Mouse (Mus musculus) adrenal gland, adult 8-10 months (tissue): Measurements from ENCODE around the gene Npr2. TPM values are rescaled to one million over a fixed set of nuclear protein-coding genes. Genes with fewer than 3 reads are reported as not detected.
"Not testable (repeated sequence)": the region's sequence is repeated elsewhere in the genome, so short reads cannot be mapped to it uniquely, and the experiment has no call there.

Experiments used
- DNase-seq: peaks from one replicate; pipeline ENCODE4 v3.0.0; 2022
- total RNA-seq, 4 experiments: library from RNA; stranded (reverse); gene quantifications; 2 replicates each; pipeline ENCODE4 v1.2.4; 2022

The Npr2 gene
- total RNA-seq, result 10 to 100 TPM; 29.6 to 78.6 (median 54.0) TPM

DNA sequence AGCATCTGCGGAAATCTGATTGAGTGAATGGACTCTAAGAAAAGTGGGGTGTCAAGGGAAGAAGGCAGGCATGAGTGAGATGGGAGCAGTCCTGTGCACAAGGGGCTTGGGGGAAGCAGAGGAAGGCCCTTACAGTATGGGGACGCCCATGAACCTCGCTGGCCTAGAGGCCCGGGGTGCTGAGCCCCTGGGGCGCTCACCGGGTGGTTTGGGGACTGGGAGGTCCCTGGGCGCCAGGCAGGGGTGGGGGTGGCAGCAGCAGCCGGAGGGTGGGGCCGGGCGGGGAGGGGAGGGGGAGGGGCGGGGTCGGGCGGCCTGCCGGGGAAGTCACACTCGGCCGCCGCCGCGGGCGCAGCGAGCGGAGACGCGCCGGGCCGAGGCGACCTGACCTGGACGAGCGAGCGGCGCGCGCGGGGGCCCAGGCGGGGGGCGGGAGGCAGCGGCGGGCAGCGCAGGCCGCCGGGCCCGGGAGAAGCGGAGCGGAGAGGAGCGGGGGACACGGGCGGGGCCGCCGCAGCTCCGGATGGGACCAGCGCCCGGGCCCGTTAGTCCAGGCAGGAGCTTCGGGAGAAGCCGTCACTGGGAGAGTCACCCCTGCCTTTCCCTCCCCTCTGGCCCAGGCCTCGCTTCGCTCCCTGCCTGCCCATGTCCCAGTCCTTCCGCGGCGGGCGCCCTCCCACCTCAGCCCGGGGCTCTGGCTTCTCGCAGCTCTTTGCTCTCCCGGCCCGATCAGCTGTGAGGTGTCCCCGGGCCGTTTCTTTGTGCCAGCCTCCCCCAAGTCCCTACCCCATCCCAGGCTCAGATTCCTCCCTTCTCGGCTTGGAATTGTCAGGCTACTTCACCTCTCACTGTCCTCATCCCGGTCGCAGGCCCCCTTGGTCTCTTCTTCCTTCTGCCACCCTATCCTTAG is at the start of gene Npr2:
Gene Npr2, plus strand, starts transcription at position 890 of the 910 bp plus-strand sequence.
- DNase-seq, result no peak

DNA sequence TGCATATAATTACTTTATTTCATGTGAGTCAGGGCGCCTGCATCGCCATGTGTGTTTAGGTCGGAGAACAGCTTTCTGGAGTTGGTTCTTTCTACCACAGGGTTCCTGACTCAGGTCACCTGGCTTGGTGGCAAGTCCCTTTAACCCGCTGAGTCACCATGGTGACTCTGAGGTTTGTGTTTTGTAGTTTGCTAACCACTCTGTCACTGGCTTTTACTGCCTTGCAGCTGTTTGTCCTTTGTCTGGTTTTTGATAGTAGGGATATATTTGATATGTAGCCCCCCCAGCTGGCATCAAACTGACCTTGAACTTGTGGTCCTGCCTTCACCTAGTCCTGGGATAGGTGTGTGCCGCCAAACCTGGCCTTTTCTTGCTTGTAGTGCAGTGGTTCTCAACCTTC is 49.5 kb upstream of the Npr2 start:
- DNase-seq, result no peak

DNA sequence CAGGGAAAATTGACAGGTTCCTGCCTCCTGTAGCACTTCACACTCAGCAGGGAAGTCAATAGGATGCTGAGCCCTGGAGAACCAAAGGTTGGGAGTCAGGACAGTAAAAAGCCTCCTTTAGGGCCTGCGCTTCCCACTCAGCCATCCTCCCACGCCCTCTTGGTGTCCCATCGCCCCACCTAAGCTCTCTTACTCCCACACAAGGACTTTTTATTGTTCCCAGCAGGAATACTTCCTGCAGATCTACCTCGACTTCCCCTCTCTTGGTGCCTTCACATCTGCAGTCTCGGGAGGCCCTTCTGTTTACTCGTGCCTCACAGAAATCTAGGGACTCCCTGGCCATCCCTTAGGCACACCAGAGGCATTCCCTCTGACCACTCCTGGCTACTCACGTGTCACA is 48.3 kb upstream of the Npr2 start:
- DNase-seq, result no peak

DNA sequence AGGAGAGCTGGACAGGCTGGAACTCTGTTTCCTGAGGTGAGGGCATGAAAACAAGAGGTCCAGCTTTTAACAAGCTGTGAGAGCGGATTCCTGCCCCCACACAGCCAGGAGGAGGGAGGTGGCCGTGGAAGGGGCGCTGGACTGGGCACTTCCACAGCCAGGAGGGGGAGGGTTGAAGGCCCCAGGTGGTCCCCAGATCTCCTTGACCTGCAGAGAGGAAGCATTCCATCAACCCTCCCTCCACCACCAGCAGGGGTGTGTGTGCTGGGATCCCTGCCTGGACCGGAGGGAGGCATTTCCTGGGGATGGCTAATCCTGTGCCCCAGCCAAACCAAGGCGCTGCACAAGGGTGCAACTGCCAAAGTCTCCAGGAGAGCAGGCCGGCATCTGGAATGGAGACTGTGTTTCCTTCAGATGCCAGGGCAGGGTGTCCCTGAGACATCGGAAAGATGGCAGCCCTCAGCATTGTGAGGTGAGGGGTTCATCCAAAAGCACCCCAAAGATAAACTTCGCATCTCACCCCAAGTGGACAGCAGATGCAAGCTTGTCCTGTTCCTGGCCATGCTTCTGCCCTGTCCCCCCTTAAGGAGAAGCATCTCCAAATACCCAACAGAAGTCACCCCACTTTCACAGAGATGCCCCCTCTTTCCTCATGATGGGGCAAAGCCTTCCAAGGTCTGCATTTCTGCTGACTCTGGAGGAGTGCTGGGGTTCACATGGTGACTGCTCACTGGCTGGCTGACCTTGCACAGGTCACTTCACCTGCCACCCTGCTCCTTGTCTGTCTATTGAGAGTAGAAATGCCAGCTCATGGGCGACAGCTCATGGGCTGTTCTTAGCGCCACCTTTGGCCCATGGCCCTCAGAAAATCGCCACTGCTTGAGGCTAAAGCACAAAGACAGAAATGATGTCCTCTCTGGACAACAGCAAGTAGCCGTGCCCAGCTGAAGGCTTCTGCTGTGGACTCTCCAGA is 47.0 kb upstream of the Npr2 start, which contains the start of gene Msmp:
Gene Msmp, minus strand, starts transcription at position 51 of the 973 bp plus-strand sequence.
- no peak for DNase-seq

DNA sequence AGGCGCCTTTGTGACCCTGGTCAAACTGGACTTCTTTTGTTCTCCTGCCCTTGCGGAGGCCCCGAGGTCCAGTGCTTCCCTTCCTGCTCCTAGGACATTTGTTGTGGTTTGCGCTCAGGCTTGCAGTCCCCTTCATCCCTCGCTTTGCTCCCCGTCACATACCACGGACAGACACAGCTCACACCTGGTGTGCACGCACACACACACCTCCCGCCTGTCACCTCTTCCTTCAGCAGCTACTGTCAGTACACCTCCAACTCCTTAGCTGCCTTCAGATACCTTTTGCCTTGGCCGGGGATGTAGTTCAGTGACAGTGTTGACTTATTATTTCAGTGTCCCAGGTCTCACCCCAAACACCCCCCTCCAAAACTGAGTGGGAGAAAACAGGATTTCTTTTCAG is 46.1 kb upstream of the Npr2 start:
- no peak for DNase-seq

DNA sequence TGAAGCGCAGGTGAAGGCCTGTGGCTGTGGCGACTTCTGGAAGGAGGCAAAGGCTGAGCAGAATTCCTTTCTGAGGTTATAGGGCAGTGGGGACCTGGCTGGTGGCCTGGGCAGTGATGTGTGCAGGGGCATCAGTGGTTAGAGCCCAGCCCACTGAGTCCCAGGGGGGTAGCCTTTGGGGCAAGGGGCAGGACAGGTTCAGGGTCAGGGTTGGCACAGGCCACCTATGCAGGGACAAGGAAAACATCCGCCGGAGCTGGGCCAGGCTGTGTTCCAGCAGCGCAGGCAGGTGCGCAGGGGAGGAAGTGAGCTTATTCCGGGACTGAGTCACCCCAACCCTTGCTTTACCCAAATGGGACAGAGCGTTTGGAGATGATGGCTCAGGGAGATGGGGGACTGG is 45.3 kb upstream of the Npr2 start:
- no peak for DNase-seq

DNA sequence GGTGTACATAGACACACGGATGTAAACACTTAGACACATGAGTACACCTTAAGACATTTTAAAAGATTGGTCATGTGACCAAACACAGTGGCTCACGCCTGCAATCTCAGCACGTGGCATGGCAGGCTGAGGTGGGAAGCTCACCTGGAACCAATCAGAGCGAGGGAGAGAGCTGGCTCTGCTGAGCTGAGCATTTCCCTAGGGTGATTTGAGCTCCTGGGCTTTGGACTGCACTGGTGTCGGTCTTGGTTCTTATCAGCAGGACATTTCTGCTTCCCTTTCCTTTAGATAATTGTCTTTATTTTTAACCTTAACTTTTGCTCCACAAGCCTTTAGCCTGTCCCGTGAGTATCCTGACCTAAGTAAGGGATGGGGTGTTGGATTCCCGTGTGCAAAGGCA is 44.1 kb upstream of the Npr2 start:
- DNase-seq, result no peak

DNA sequence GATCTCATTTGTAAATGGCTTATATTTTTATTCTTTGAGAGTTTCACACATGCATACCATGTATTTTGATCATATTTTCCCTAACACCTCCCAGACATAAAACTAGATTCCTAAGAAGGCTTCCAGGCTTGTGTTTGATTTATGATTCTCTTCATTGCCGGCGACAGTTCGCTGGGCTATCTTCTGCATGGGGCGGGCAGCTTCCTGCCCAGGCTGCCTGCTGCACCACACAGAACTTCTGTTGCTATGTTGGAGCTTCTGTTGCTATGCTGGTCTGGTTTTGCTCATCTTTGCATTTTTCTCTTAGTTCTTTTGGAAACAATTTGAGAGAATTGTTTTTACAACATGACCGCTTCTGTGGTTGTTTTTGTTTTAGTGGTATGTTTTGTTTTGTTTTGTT is 40.2 kb upstream of the Npr2 start:
- no peak for DNase-seq

DNA sequence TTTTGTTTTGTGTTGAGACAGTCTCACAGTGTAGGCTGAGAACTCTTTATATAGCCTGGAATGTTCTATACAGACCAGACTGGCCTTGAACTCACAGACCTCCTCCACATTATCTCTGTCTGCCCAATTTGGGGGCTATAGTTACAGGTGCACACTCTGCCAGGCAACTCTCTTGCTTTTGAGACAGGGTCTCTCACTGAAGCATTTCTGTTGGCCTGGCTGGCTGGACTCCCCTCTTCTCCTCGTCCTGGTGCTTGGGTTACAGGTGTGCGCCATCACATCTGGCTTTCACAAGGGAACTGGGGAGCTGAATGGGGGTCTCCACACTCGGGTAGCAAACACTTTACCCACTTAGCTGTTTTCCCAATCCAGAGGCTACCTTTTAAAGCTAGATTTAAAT is 39.8 kb upstream of the Npr2 start:
- DNase-seq, result no peak

DNA sequence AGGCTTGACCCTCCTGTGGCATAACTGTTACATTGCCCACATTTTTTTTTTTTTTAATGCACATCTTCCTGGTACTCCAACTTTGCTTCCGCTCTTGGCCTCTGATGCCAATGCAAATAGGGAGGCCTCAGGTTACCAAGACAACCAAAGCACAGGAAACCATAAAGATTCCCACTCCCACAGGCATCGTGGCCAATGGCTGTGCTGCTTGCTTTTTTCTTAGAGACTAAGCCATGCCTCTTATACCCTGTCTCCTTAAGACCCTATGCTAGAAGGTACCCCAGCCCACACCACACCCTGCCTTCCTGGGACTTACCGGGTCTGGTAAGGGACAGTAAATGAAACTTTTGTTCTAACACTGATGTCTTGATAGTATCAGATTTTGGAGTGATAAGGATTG is 38.3 kb upstream of the Npr2 start:
- no peak for DNase-seq

DNA sequence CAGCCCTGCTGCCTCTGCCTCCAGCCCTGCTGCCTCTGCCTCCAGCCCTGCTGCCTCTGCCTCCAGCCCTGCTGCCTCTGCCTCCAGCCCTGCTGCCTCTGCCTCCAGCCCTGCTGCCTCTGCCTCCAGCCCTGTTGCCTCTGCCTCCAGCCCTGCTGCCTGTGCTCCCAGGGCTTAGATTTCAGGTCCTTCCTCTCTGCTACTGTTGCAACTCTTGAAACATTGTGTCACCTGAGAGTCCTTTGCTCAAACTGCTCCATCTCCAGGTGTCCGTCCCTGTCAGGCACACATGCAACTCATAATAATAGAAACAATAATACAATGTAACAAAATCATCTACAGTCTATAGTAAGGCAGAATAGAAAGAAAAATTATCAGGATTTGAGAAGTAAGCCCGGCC is 35.1 kb upstream of the Npr2 start:
- DNase-seq, result not testable (repeated sequence)

DNA sequence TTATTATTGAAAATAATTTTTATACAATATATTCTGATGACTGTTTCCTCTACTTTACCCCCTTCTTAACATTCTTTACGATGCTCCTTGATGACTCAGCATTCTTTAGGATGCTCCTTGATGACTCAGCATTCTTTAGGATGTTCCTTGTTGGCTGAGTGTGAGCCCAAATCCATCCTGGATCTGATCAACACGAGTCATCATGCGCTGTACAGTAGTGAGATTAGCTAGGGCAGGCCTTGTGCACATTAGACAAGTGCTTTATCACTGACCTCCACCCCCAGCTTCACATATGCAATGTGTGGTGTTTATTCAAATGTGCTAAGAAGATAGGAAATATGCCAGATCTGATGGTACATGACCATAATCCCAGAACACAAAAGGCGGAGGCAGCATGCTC is 33.5 kb upstream of the Npr2 start:
- no peak for DNase-seq

DNA sequence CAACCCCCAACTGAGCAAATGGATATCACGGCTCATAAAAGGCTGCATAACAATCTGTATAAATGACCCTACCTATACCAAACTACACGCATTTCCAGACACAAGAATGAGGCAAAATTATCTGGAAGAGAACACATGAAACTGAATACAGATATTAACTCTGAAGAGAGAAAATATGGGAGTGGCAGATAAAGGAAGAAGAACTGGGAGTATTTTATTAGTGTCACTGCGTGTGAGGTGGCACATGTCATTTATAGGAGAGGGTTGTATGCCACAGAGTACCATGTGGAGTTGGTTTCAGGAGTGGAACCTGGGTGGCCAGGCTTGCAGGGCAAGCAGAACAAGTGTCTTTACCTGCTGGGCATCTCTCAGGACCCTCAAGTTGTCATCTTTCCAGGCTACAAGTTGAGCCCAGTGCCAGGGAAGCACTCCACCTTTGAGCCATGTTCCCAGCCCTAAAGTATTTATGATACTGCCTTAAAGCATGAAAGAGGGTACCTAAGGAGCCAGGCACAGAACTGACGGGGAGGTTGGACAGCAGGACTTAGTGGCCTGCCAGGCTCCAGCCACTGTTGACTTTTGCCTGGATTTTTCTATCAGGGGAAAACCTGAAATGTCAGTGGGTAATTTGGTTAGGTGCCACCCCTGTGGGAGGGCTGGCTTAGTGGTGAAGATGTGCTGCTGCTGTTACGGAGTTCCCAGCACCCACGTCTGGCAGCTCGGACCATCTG is 32.9 kb upstream of the Npr2 start:
- DNase-seq, result no peak

DNA sequence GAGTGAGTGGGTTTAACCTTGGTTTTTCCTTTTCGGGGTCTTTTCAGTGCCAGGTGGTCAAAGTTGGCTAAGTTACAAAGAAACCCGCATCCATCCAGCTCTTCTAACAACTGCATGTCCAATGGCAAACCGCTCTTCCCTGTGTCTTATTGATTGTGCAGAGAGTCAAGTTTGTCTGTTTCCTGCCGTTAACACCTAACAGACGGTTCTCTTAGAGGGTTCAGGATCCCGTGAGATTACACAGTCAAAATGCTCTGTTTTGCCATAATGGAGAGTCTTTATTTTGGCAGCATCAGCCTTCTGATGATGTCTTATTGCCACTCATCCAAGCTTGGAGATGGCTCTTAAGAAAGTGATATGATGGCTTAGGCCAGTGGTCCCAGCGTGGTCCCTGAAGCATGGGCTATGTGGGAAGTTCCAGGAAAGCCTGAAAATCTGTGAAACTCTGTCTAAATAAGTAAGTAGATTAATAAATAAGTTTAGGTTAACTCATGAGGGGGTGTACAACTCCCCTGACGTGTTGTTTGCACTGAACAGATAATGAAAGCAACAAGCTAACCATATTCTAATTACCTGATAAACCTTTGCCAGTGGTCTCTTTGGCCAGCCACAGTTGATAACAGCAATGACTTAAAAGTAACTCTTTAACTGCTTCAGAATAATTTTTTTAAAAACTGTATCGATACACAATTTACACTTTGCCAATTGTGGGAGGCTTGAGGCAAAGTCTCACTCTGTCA is 31.4 kb upstream of the Npr2 start:
- DNase-seq, result no peak

DNA sequence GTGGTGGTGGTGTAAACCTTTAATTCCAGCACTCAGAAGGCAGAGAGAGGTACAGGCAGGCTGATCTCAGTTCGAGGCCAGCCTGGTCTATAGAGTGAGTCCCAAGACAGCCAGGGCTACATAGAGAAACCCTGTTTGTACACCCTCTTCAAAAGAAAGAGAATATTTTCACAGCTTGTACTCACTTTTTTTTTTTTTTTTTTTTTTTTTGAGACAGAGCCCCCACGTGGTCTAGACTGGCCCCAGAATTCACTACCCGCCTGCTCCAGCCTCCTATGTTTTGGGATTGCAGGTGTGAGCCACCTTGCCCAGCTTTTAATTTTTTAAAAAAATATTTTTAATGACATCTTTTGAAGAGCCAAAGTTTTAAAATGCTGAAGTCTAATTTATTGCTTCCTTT is 27.6 kb upstream of the Npr2 start:
- no peak for DNase-seq

DNA sequence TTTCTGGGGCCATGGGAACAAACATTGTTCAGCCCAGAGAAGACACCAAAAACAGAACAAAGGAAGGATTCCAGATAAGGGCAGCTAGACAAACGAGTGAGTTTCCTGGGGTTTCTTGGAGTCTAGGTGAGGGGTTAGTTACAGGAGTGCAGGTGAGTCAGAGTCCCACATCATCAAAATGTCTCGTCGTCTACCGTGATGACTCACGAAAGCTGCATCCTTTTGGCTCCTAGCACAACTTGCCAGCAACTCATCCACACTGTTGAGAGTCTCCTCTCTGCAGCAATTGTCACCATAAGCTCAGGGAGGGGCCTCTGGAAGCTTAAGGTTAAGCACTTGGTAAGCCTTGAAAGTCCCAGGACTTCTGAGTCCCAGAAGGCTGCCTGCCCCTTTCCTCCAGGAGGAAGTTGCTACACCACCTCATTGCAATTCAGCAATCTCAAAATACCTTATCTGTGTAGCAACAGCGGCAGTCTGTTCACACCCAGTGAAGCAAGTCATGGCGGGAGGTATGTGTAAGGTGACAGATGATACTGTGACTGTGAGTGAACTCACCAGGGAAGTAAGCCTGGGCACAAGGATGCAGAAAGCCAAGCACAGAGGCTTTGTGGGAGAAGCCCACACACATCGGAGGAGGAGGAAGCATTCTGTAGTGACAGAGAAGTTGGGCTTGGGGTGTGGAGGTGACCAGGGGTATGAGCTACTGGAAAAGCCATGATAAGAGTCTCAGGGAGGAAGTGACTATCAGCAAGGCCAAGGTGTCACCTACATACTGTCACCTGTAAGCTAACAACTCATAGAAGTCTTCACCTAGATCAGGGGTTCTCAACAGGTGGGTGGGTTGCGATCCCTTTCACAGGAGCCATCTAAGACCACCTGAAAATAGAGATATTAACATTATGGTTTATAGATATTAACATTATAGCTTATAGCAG is 26.7 kb upstream of the Npr2 start:
- no peak for DNase-seq

DNA sequence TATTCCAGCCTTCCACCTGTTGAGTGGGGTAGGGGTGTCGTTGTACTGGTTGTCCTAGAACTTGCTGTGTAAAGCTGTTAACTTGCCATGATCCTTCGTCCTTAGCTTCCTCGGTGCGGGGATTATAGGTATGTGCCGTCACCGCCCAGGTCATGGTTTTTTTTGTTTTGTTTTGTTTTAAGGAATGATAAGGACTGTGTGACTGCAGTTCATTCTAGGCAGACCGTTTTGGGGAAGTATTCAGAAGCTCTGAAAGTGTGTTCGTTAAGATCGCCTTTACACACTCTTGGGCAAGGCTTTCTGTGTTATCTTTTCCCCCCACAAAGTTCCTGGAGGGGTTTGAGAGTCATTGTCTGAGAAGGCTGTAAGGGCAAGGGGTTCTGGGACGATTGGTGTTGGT is 19.2 kb upstream of the Npr2 start:
- no peak for DNase-seq

DNA sequence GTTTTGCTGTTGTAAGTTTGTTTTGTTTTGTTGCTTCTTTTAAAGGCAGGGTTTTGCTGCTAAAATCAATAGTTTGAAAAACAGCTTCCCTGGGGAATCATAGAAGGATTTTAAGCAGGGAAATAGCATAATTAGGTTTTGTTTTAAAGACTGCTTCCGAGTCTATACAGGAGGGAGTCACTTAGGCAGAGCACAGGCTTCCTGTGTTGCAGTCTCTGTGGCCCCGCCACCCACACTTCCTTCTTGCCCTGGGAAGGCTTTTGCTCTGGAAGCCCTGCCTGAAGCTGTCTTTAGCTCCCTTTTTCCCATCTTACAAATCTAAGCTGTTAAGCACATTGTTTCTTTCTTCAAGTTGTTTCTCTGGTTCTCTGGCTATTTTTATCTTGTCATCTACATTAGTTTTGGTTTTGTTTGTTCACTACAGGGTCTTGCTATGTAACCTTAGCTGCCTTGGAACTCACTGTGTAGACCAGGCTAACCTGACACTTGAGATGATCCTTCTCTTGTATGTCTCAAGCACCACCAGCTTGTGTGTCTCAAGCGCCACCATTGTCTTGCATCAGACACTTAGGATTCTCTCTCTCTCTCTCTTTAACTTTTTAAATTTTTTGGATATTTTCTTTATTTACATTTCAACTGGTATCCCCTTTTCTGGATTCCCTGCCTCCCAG is 18.5 kb upstream of the Npr2 start:
- DNase-seq, result no peak

DNA sequence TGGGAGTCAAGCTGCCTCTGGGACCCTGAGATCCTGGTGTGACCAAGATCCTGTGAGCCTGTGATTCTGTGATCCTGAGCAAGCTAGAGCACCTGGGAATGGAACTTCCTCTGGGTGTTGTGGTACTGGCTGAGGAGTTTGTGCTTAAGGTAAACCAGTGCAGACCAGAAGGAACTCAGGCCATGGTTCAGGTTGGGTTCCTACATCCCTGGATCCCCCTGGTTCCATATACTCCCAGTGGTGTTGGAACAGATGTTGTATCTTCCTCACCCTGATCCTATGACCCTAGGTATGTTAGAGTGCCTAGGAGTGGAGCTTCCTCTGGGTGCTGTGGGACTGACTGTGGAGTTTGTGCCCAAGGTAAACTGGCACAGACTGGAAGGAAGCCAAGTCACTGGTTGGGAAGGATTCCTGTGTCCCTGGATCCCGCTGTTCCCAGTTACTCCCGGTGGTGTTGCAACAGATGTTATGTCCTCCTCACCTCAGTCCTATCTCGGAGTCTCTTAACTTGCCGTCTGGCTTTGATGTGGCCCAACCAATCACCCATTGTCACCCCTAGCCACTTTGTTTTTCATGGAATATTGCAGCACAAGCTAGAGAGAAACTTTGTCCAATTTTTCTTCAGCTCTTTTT is 11.5 kb upstream of the Npr2 start:
- no peak for DNase-seq
